Mouse (Mus musculus) erythroblast, embryonic 14.5 days (primary cell): Measurements from ENCODE around the gene Zfp938. TPM values are rescaled to one million over a fixed set of nuclear protein-coding genes. Genes with fewer than 3 reads are reported as not detected.

ENCODE experiments used
- H3K27me3 ChIP-seq: 2 replicates; pipeline ENCODE4 v1.6.1; 2012; ENCODE audit warnings: inconsistent platforms; ENCODE audit not compliant: control insufficient read depth
- H3K36me3 ChIP-seq: 2 replicates; pipeline ENCODE4 v1.6.1; 2012; ENCODE audit warnings: mild to moderate bottlenecking, inconsistent platforms; ENCODE audit not compliant: control insufficient read depth
- H3K4me1 ChIP-seq: 2 replicates; pipeline ENCODE4 v1.6.1; 2012; ENCODE audit warnings: inconsistent platforms; ENCODE audit not compliant: control insufficient read depth
- H3K4me3 ChIP-seq: replicated peaks from 2 replicates; pipeline ENCODE3; 2012; ENCODE audit warnings: moderate library complexity, mild to moderate bottlenecking, inconsistent platforms
- H3K9me3 ChIP-seq: 2 replicates; pipeline ENCODE4 v1.6.1; 2012; ENCODE audit warnings: low read length, inconsistent platforms, mixed read lengths; ENCODE audit not compliant: control insufficient read depth
- GATA1 ChIP-seq: IDR thresholded peaks from 2 replicates; pipeline ENCODE4 v1.6.1; 2012; ENCODE audit warnings: low read length, inconsistent platforms, mixed read lengths
- TAL1 ChIP-seq: IDR thresholded peaks from 3 replicates; pipeline ENCODE4 v1.6.1; 2012; ENCODE audit warnings: low read length, inconsistent platforms, mixed read lengths
- polyA plus RNA-seq: library from polyadenylated mRNA; stranded (reverse); fragments of >175 nt; gene quantifications from 2 replicates; pipeline ENCODE4 v1.2.3, GENCODE M21; 2012

Gene Zfp938
- polyA plus RNA-seq, result not detected in 2 replicates

- peak within 1 kb of the TSS; percentile 63 for H3K4me3 ChIP-seq
- H3K27me3 ChIP-seq, result no peaks in the 10 kb centered on the region
- H3K9me3 ChIP-seq, result peaks cover 5% of the 10 kb centered on the region
- no peaks in the 10 kb centered on the region; the same call in 1 of the 2 replicates for H3K36me3 ChIP-seq
- TF ChIP-seq TAL1 (no peak), GATA1 (no peak)
- H3K4me1 ChIP-seq, result peaks cover 7% of the 10 kb centered on the region
Observed at GRCm38 (mm10) chr10:82240742-82241400, at the start of gene Zfp938. TSS of gene Zfp938 (minus strand) at chr10:82241280.

- no peaks in the 10 kb centered on the region for H3K27me3 ChIP-seq
Observed at GRCm38 (mm10) chr10:82257331-82257730, 16.3 kb upstream of the Zfp938 start.

GRCm38 (mm10) chr10:82245021-82245420, 3.9 kb upstream of the Zfp938 start:
- H3K9me3 ChIP-seq, result no peaks in the 10 kb centered on the region

More at GRCm38 (mm10) chr10:82257331-82257730, 16.3 kb upstream of the Zfp938 start:
- no peaks in the 10 kb centered on the region for H3K4me1 ChIP-seq
- H3K4me3 ChIP-seq, result no peak overlapping the region
- peaks cover 14% of the 10 kb centered on the region for H3K9me3 ChIP-seq
- H3K36me3 ChIP-seq, result no peaks in the 10 kb centered on the region
- TF ChIP-seq GATA1 (no peak), TAL1 (no peak)

GRCm38 (mm10) chr10:82241401-82241788, 315 bp upstream of the Zfp938 start:
- no peaks in the 10 kb centered on the region for H3K27me3 ChIP-seq
- H3K36me3 ChIP-seq, result no peaks in the 10 kb centered on the region; the same call in 1 of the 2 replicates
- H3K9me3 ChIP-seq, result peaks cover 5% of the 10 kb centered on the region
- TF ChIP-seq TAL1, result no peak
- TF ChIP-seq GATA1, result no peak
- H3K4me1 ChIP-seq, result peaks cover 7% of the 10 kb centered on the region
- peak overlapping the region; percentile 63 for H3K4me3 ChIP-seq

More at GRCm38 (mm10) chr10:82245021-82245420, 3.9 kb upstream of the Zfp938 start:
- Histone ChIP-seq H3K4me3 (no peak overlapping the region), H3K4me1 (peaks cover 7% of the 10 kb centered on the region), H3K27me3 (no peaks in the 10 kb centered on the region), H3K36me3 (no peaks in the 10 kb centered on the region)
- TF ChIP-seq GATA1, result no peak
- no peak for TF ChIP-seq TAL1

- no peaks in the 10 kb centered on the region for H3K27me3 ChIP-seq
- no peak for TF ChIP-seq TAL1
- TF ChIP-seq GATA1, result no peak
- peaks cover 2% of the 10 kb centered on the region; the same call in 1 of the 2 replicates for H3K9me3 ChIP-seq
- H3K4me1 ChIP-seq, result peaks cover 9% of the 10 kb centered on the region
- H3K4me3 ChIP-seq, result peak overlapping the region; percentile 64
- no peaks in the 10 kb centered on the region for H3K36me3 ChIP-seq
Observed at GRCm38 (mm10) chr10:82178257-82179064, 62.6 kb downstream of the Zfp938 start.

Other genes with a start within 250 kb of the Zfp938 start
- 0.02 TPM in 1 of 2 replicates, not detected in the other for gene Zfp873, start 193.2 kb downstream of the Zfp938 start, polyA plus RNA-seq
- not detected in 2 replicates for gene BC024063, start 157.9 kb downstream of the Zfp938 start, polyA plus RNA-seq
- not detected in 2 replicates for gene AU041133, start 113.3 kb downstream of the Zfp938 start, polyA plus RNA-seq
- under 0.01 and 0.01 TPM in 2 replicates for gene 4932415D10Rik, start 75.3 kb upstream of the Zfp938 start, polyA plus RNA-seq
- gene Gm4924, start 113.0 kb upstream of the Zfp938 start, polyA plus RNA-seq, result not detected in 2 replicates